Mouse (Mus musculus): ENCODE results near the gene Gm14190. TPM values are rescaled to one million over a fixed set of nuclear protein-coding genes. Genes with fewer than 3 reads are reported as not detected.
"Not testable (repeated sequence)": the region's sequence is repeated elsewhere in the genome, so short reads cannot be mapped to it uniquely, and the experiment has no call there.

Gm14190 gene
- polyA plus RNA-seq (2016; fragmentation: Nextera tagmentation; extraction: Ambion mirVana): not detected in 2 replicates

DNA sequence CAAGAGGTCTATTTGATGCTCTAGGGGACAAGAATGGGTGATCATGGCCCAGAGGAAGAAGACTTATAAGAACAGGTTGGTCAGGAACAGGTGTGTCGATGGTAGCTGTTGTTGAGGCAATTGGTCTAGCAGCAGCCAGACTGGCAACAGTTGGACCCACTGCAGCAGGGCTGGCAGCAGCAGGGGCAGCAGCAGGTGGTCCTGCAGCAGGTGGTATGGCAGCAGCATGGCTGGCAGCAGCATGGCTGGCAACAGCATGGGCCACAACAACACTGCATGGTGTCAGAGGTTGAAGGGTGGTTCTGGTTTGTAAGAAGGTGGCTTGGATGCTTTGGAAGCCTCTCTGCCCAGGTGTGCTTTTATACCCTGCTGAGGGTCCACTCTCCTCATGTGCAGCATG lies at the start of gene Gm14190:
Gm14190 (minus strand) TSS at position 278 of the 400 bp plus-strand sequence.
- ATAC-seq: no peak
- 67% methylated on average over 1 of the region's 1 CpGs for WGBS (ENCODE audit: insufficient replicate concordance)

GRCm38 (mm10) chr11:99734190-99734589 lies 43.6 kb upstream of the Gm14190 start, which contains the start of gene Gm14180:
Gene Gm14180, minus strand, starts transcription at chr11:99734290.
- no peaks in the 10 kb centered on the region for H3K9me3 ChIP-seq (replicated peaks)
- no peaks in the 10 kb centered on the region for H3K4me1 ChIP-seq
- no peak within 1 kb of the TSS for H3K27ac ChIP-seq
- H3K36me3 ChIP-seq: no peaks in the 10 kb centered on the region
- H3K4me2 ChIP-seq: no peak within 1 kb of the TSS
- no peak within 1 kb of the TSS for H3K9ac ChIP-seq
- 47% methylated on average over 2 of the region's 2 CpGs for WGBS (ENCODE audit: insufficient replicate concordance)
- H3K27me3 ChIP-seq (replicated peaks): no peaks in the 10 kb centered on the region
- H3K4me3 ChIP-seq: no peak within 1 kb of the TSS
- ATAC-seq: no peak

More for the DNA sequence above, at the start of gene Gm14190:
- Histone ChIP-seq H3K4me2 (no peak within 1 kb of the TSS), H3K27ac (no peak within 1 kb of the TSS), H3K36me3 (no peaks in the 10 kb centered on the region), H3K9me3 (replicated peaks) (no peaks in the 10 kb centered on the region), H3K4me3 (no peak within 1 kb of the TSS), H3K9ac (no peak within 1 kb of the TSS), H3K27me3 (replicated peaks) (no peaks in the 10 kb centered on the region), H3K4me1 (no peaks in the 10 kb centered on the region)

DNA sequence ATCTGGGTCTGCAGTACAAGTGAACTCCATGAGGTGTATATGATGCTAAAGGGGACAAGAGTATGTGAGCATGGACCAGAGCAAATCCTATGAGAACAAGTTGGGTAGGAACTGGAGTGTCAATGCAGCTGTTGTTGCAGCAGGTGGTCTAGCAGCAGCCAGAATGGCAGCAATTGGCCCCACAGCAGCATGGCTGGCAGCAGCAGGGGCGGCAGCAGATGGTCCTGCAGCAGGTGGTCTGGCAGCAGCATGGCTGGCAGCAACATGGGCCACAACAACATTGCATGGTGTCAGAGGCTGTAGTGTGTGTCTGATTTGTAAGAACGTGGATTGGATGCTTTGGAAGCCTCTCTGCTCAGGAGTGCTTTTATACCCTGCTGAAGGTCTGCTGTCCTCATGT lies 33.5 kb upstream of the Gm14190 start:
- H3K27ac ChIP-seq: no peak overlapping the region
- H3K4me3 ChIP-seq: no peak overlapping the region
- WGBS (ENCODE audit: insufficient replicate concordance): 43% methylated on average over 2 of the region's 2 CpGs
- no peak for ATAC-seq
- no peaks in the 10 kb centered on the region for H3K9me3 ChIP-seq (replicated peaks)
- H3K9ac ChIP-seq: no peak overlapping the region
- H3K27me3 ChIP-seq (replicated peaks): no peaks in the 10 kb centered on the region
- H3K36me3 ChIP-seq: no peaks in the 10 kb centered on the region
- no peaks in the 10 kb centered on the region for H3K4me1 ChIP-seq
- no peak overlapping the region for H3K4me2 ChIP-seq

- no peak overlapping the region for H3K4me2 ChIP-seq
- H3K27me3 ChIP-seq (replicated peaks): no peaks in the 10 kb centered on the region
- H3K36me3 ChIP-seq: no peaks in the 10 kb centered on the region
- whole genome bisulfite sequencing (ENCODE audit: insufficient replicate concordance): 78% methylated on average over 1 of the region's 1 CpGs
- no peak overlapping the region for H3K9ac ChIP-seq
- ATAC-seq: no peak
- H3K4me3 ChIP-seq: no peak overlapping the region
- no peaks in the 10 kb centered on the region for H3K9me3 ChIP-seq (replicated peaks)
- H3K27ac ChIP-seq: no peak overlapping the region
- no peaks in the 10 kb centered on the region for H3K4me1 ChIP-seq
Measured at GRCm38 (mm10) chr11:99718759-99719158, 28.2 kb upstream of the Gm14190 start.

- ATAC-seq; H3K4me3 ChIP-seq; H3K4me2 ChIP-seq; H3K36me3 ChIP-seq; H3K27me3 ChIP-seq (replicated peaks); H3K27ac ChIP-seq; H3K9me3 ChIP-seq (replicated peaks); H3K4me1 ChIP-seq; H3K9ac ChIP-seq: not testable (repeated sequence)
- 61% methylated on average over 1 of the region's 1 CpGs for WGBS (ENCODE audit: insufficient replicate concordance)
Measured at GRCm38 (mm10) chr11:99685235-99685634, 5.3 kb downstream of the Gm14190 start.

GRCm38 (mm10) chr11:99683481-99683880 lies 7.1 kb downstream of the Gm14190 start:
- Histone ChIP-seq H3K9ac (no peak overlapping the region), H3K36me3 (no peaks in the 10 kb centered on the region), H3K27me3 (replicated peaks) (no peaks in the 10 kb centered on the region), H3K4me2 (no peak overlapping the region), H3K9me3 (replicated peaks) (no peaks in the 10 kb centered on the region), H3K27ac (no peak overlapping the region), H3K4me3 (no peak overlapping the region), H3K4me1 (no peaks in the 10 kb centered on the region)
- 58% methylated on average over 2 of the region's 2 CpGs for WGBS (ENCODE audit: insufficient replicate concordance)
- no peak for ATAC-seq

DNA sequence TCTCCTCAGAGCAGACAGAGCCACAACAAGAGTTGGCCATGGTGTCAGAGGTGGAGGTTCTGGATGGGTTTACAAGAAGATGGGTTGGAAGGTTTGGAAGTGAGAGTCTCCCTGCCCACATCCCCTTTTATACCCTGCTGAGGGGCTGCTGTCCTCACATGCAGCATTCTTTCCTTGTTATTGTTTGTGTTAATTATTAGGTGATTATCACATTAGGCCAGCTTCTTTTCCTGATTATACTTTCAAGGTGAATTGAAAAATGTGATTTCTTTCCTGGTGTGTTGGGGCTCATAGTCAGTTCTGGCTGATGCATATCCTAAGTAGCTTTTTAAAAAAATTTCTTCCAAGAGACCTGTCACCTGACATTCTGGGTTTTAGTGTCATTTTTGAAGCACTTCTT lies 24.7 kb downstream of the Gm14190 start, which contains the start of gene Krtap4-6:
Krtap4-6 (minus strand) TSS at position 101 of the 400 bp plus-strand sequence.
- Histone ChIP-seq H3K9me3 (replicated peaks) (no peaks in the 10 kb centered on the region), H3K36me3 (no peaks in the 10 kb centered on the region), H3K9ac (no peak within 1 kb of the TSS), H3K27ac (no peak within 1 kb of the TSS), H3K4me2 (no peak within 1 kb of the TSS), H3K27me3 (replicated peaks) (no peaks in the 10 kb centered on the region), H3K4me1 (no peaks in the 10 kb centered on the region), H3K4me3 (no peak within 1 kb of the TSS)
- ATAC-seq: no peak

- no peaks in the 10 kb centered on the region for H3K27me3 ChIP-seq (replicated peaks)
- no peaks in the 10 kb centered on the region for H3K4me1 ChIP-seq
- no peaks in the 10 kb centered on the region for H3K36me3 ChIP-seq
- no peaks in the 10 kb centered on the region for H3K9me3 ChIP-seq (replicated peaks)
- WGBS (ENCODE audit: insufficient replicate concordance): 70% methylated on average over 10 of the region's 10 CpGs
- no peak overlapping the region for H3K4me3 ChIP-seq
- H3K4me2 ChIP-seq: no peak overlapping the region
- ATAC-seq: no peak
- no peak overlapping the region for H3K9ac ChIP-seq
- H3K27ac ChIP-seq: no peak overlapping the region
Measured at GRCm38 (mm10) chr11:99662802-99663201, 27.7 kb downstream of the Gm14190 start.

- 73% methylated on average over 4 of the region's 4 CpGs for WGBS (ENCODE audit: insufficient replicate concordance)
- no peaks in the 10 kb centered on the region for H3K27me3 ChIP-seq (replicated peaks)
- no peak overlapping the region for H3K4me2 ChIP-seq
- no peaks in the 10 kb centered on the region for H3K9me3 ChIP-seq (replicated peaks)
- H3K4me1 ChIP-seq: no peaks in the 10 kb centered on the region
- no peak for ATAC-seq
- no peak overlapping the region for H3K9ac ChIP-seq
- H3K27ac ChIP-seq: no peak overlapping the region
- H3K4me3 ChIP-seq: no peak overlapping the region
- no peaks in the 10 kb centered on the region for H3K36me3 ChIP-seq
Measured at GRCm38 (mm10) chr11:99659256-99659655, 31.3 kb downstream of the Gm14190 start.

DNA sequence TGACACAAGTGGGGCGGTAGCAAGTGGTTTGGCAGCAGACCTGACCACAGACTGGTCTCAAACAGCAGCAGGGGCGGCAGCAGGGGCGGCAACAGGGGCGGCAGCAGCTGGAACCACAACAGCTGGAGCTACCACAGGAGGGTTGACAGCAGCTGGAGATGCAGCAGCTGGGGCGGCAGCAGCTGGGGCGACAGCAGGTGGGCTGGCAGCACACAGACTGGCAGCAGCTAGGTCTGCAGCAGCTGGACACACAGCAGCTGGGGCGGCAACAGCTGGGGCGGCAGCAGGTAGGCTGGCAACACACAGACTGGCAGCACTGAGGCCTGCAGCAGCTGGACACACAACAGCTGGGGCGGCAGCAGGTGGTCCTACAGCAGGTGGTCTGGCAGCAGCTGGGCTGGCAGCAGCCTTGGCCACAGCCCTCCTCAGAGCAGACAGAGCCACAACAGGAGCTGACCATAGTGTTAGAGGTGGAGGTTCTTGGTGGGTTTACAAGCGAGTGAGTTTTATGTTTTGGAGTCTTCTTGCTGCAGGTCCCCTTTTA lies 32.0 kb downstream of the Gm14190 start, which contains the start of gene Gm11563:
Gm11563 (minus strand) TSS at position 494 of the 544 bp plus-strand sequence.
- not testable (repeated sequence) for H3K36me3 ChIP-seq; H3K4me1 ChIP-seq; H3K9me3 ChIP-seq (replicated peaks); H3K4me3 ChIP-seq; H3K9ac ChIP-seq; ATAC-seq; H3K27me3 ChIP-seq (replicated peaks); H3K4me2 ChIP-seq; H3K27ac ChIP-seq
- 39% methylated on average over 10 of the region's 10 CpGs for WGBS (ENCODE audit: insufficient replicate concordance)

GRCm38 (mm10) chr11:99657051-99657450 lies 33.5 kb downstream of the Gm14190 start:
- Histone ChIP-seq H3K4me3 (no peak overlapping the region), H3K36me3 (no peaks in the 10 kb centered on the region), H3K9me3 (replicated peaks) (no peaks in the 10 kb centered on the region), H3K27me3 (replicated peaks) (no peaks in the 10 kb centered on the region), H3K27ac (no peak overlapping the region), H3K4me1 (no peaks in the 10 kb centered on the region), H3K9ac (no peak overlapping the region), H3K4me2 (no peak overlapping the region)
- ATAC-seq: no peak
- 45% methylated on average over 5 of the region's 5 CpGs for WGBS (ENCODE audit: insufficient replicate concordance)

- WGBS (ENCODE audit: insufficient replicate concordance): 50% methylated on average over 2 of the region's 2 CpGs
- no peak for ATAC-seq
- H3K36me3 ChIP-seq: no peaks in the 10 kb centered on the region
- no peaks in the 10 kb centered on the region for H3K4me1 ChIP-seq
- H3K9ac ChIP-seq: no peak within 1 kb of the TSS
- no peaks in the 10 kb centered on the region for H3K27me3 ChIP-seq (replicated peaks)
- no peak within 1 kb of the TSS for H3K27ac ChIP-seq
- no peak within 1 kb of the TSS for H3K4me2 ChIP-seq
- H3K4me3 ChIP-seq: no peak within 1 kb of the TSS
- H3K9me3 ChIP-seq (replicated peaks): no peaks in the 10 kb centered on the region
Measured at GRCm38 (mm10) chr11:99650136-99650535, 40.4 kb downstream of the Gm14190 start, which contains the start of gene Gm11555. Gene Gm11555, minus strand, starts transcription at chr11:99650236.

- Histone ChIP-seq H3K27me3 (replicated peaks) (no peaks in the 10 kb centered on the region), H3K4me3 (no peak overlapping the region), H3K9ac (no peak overlapping the region), H3K4me1 (no peaks in the 10 kb centered on the region), H3K36me3 (no peaks in the 10 kb centered on the region), H3K4me2 (no peak overlapping the region), H3K9me3 (replicated peaks) (no peaks in the 10 kb centered on the region), H3K27ac (no peak overlapping the region)
- no peak for ATAC-seq
- 85% methylated on average over 15 of the region's 15 CpGs for WGBS (ENCODE audit: insufficient replicate concordance)
Measured at GRCm38 (mm10) chr11:99646444-99646843, 44.1 kb downstream of the Gm14190 start.

Data from liver, embryonic 12.5 days (tissue).